Mouse (Mus musculus) thymus, adult 18-20 months (tissue): ENCODE data around the gene Mettl7a3.
A peak's percentile ranks its signal among the peaks of the same experiment; 100 is the strongest.
"Not testable (repeated sequence)": the region's sequence is repeated elsewhere in the genome, so short reads cannot be mapped to it uniquely, and the experiment has no call there.

Source experiments
- DNase-seq, 2 experiments: peaks; one replicate each; pipeline ENCODE4 v3.0.0; 2022; ENCODE audit warnings: mixed read lengths in 2 of 2

Mettl7a3 gene

DNA sequence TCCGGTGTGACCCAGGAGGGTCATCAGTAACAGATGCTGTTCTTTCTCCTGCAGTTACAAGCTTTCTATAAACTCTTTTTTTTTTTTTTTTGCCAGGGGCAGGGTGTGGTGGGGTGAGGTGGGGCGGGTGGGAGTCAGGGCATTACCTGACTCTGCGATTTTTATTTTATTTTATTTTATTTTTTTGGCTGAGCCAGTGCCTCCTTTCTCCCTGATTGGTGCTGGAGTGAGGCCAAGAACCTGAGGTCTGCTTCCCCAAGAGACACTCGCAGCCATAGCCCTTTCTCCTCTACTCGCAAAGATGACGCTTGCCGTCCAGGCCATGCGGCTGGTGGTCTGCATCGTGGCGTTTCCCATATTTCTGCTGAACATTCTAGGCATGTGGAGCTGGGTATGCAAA is at the start of gene Mettl7a3:
Mettl7a3 (plus strand) TSS at position 301 of the 400 bp plus-strand sequence.
- DNase-seq, result no peak

DNA sequence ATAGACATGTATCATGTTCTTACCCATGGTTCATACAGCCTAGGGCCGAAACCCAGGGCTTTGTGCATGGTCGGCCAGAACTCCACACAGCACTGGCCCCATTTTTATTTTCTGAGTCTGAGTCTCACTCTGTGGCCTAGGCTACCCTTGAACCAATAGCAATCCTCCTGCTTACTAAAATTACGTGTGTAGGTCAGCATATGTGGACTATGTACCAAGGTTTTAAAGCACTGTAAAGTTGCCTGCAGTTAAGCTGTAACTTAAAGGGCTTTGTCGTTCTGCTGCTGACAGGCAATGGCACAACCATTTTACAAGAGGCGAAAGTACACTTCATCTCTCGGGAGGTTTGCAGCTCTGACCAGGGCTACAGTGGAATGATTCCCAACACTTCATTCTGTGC is 45.7 kb upstream of the Mettl7a3 start:
- DNase-seq, result no peak

DNA sequence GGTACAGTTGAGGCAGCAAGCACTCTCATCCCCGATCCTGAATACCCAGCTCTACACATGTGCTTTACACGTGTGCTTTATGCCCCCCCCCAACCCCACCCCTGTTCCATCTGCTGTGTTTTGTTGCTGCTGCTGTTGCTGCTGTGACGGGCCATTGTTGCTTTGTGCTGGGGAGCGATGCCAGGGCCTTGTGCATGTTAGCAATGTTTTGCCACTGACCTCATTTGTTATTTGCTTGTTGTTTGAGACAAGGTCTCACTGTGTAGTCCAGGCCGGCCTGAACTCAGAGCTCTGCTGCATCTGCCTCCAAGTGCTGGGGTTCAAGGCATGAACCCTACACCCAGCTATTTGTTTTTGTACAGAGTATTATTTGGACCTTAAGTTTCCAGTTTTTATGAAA is 43.9 kb upstream of the Mettl7a3 start:
- DNase-seq, result no peak

DNA sequence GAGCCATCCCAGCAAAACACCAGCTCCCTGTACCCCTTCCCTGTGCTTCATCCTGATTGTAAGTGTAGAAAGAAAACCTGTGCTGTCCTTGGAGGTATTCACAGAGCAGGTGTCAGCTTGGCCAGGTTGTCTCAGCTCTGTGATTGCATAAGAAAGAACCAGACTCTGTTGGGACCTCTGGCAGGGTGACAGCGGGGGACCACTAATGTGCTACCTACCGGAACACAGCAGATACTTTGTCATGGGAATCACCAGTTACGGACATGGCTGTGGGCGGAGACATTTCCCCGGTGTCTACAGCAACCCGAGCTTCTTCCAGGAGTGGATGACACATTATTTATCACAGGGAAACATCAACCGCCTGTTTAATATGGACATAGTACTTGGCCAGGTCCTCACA is 42.4 kb upstream of the Mettl7a3 start:
- no peak for DNase-seq

DNA sequence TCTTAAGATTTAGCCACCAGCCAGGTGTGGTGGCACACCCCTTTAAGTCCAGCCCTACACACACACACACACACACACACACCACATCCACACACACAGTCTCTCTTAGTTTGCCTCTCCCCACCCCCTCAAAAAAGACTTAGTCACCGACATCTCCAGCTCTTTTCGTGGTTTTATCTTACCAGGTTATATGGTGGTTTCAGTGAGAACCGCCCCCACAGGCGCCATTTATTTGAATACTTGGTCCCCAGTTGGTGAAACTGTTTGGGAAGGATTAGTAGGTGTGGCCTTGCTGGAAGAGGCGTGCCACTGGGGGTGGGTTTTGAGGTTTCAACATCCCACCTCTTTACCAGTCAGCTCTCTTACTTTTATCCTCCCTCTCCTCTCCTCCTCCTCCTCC is 36.9 kb upstream of the Mettl7a3 start:
- no peak for DNase-seq

DNA sequence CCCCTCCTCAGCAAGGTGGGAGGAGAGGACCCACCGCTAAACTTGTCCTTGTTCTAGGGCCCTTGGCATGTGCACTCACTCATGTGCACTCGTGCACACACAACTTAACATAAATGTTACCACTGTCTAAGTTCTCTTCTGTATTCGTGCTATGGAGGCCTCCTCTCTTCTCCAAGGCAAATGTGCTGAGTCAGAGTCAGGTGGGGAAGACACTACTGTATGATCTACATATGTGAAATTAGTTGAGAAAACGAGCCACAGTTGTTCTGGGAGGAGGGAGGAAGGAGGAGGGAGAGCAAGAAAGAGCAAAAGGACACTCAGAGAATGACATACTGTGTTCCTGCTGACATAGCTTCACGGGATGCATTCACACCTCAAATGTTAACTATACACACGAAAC is 34.2 kb upstream of the Mettl7a3 start:
- no peak for DNase-seq

DNA sequence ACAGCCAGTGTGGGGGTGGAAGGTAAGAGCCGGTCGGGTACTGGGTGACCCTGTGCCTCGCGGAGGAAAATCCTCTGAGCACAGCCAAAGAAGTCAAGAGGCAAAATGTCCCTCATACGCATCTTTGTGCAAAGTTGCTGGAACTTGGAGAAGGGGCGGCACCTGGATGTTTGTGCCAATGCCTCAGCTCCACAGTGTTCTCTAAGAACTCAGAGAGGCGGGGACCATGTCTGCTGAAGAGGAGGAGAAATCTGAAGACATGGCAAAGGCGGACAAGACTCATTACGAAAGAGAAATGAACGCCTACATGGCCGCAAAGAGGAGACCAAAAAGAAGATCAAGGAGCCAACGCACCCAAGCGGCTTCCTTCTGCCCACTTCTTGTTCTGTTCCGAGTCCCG is 33.2 kb upstream of the Mettl7a3 start:
- DNase-seq, result no peak

DNA sequence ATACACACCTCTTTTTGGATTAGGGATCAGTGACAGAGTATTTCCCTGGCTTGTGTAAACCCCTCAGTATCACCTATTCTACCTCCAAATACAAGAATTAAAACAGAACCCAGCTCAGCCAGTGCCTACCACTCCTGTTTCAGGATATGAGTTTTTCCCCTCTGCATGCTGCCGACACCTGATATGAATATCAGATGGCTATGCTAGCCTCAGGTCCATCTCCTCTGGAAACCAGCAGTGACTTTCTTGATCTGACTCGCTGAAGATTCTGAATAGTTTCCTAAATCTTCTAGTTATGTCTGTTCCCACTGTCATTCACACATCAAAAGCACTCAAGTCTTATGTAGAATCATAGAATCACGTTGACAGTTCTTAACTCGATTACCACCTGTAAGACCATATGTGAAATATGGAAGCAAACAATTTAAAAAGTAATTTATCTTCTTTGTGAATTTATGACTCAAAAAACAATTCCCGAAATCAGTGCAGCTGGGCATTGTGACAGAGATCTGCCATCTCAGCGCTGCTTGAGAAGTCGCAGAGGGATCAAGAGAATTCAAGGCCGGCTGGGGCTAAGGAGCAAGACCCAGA is 31.2 kb upstream of the Mettl7a3 start:
- DNase-seq, result no peak

DNA sequence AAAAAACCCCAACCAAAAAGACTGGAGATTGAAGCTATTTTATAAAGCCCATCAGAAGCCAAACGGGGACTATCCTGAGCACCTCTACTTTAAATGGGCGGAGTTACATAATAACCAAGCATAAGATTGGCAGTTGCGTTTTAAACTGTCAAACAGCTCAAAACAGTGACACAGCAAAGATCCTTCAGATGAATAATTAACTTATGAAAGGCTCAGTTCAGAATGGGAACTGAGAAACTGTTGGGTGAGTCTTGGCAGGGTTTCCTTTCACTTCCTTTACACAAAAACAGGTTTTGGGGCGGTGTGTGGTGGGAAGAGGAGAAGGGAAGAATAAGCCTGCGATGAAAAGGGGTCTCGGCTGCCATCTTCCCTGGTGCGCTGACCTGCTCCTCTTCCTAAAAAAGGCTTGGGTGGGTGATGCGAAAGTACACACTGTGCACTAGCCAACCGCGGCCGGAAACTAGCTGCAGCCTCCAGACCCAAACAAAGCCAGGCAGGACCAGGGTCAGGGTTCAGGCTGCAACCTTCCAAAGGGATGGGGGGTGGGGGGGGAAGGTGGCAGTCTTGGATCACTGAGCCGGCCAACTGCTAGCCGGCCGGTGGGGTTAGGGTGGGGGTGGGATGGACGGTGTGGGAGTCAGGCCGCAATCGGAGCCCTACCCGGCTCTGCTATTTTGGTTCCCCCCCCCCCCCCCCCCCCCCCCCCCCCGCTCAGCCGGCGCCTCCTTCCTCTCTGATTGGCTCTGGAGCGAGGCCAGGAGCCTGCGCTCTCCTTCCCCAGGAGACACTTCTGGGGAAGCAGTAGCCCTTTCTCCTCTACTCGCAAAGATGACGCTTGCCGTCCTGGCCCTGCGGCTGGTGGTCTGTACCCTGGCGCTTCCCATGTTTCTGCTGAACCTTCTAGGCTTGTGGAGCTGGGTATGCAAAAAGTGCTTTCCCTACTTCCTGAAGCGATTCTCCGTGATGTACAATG is 30.4 kb upstream of the Mettl7a3 start, which contains the start of gene Mettl7a1:
Mettl7a1 (plus strand) TSS at position 122 of the 973 bp plus-strand sequence.
- peak; percentile 55 to 66 for DNase-seq

DNA sequence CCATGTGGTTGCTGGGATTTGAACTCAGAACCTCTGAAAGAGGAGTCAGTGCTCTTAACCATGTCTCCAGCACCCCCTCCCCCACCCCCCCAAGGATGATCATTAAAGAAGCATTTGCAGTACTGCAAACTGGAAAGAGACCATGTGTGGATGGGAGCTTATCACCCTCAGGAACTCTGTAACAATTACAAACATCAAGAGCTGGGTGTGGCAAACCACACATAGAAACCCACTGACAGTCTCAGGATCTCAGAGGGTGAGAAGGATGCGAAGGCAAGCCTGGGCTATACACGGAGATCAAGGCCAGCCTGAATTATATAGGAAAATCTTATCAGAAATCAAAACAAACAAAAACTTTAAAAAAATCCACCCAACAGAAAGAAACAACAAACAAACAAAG is 28.5 kb upstream of the Mettl7a3 start:
- no peak for DNase-seq

DNA sequence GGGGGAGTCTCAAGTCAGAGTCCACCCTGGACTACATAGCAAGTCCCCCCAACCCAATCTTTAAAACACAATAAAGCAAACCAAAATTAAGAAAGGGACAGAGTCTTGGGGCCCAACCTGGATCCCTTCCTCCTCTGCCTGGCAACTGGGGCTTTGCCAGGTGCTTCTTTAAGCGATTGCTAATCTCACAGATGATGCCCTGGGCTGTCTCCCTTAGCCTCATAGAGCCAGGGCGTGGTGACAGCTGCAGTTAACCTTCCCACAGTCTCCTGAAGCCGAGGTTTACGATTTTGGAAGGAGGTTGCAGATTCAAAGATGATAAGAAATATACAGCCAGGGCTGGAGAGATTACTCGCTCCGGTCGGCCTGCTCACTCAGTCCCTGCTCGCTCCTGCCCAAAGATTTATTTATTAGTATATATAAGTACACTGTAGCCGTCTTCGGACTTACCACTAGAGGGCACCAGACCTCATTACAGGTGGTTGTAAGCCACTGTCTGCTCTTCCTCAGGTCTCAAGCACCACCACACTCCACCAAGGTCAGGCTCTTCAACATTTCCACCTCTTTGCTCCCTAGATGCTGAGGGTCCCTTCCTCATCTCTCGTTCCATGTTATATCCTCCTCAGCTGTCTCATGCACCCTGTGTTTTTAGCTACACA is 27.2 kb upstream of the Mettl7a3 start:
- not testable (repeated sequence) for DNase-seq

DNA sequence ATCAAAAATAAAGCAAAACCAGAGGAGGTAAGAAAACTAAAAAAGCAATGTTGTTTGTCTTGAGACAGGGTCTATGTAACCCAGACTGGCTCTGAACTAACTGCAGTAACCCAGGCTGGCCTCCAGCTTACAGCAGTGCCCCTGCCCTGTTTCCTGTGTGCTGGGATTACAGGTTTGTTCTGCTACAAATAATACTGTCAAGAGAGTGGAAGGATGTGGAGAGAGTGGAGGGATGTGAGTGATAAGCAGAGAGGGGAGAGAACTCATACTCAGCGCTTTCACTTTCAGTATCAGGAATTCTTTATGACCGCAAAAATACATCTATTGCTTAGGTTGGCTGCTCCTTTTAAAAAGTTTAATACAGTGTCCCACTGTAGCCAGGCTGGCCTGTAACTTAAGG is 22.4 kb upstream of the Mettl7a3 start:
- no peak for DNase-seq

DNA sequence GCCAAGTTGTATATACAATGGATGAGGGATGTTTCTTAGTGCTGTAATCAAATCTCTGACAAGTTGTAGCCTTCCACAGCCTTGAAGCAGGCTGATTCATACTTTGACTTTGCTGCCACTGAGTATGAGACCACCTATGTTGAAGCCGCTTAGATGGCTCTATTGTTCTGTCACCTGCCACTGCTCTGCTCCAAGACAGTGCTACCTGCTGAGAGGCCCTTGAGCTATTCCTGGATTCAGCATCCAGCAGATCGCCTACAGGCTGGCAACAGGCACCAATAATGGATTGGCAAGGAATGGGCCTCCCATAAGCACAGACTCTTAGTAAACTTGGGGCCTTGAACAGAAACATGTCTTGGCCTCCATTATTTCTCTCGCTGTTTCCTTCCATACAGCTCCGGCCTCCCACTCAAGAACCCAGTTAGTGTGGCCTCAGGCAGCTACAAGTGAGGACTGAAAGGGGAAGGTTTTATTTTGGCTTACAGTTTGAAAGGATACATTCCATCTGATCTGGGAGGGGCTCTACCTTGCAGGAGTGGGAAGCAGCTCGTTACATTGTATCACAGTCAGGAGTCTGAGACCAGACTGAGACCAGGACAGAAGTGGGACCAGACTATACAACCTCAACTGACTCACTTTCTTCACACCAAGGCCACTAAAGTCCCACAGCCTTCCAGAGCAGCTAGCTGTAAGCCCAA is 20.1 kb upstream of the Mettl7a3 start:
- DNase-seq, result no peak

DNA sequence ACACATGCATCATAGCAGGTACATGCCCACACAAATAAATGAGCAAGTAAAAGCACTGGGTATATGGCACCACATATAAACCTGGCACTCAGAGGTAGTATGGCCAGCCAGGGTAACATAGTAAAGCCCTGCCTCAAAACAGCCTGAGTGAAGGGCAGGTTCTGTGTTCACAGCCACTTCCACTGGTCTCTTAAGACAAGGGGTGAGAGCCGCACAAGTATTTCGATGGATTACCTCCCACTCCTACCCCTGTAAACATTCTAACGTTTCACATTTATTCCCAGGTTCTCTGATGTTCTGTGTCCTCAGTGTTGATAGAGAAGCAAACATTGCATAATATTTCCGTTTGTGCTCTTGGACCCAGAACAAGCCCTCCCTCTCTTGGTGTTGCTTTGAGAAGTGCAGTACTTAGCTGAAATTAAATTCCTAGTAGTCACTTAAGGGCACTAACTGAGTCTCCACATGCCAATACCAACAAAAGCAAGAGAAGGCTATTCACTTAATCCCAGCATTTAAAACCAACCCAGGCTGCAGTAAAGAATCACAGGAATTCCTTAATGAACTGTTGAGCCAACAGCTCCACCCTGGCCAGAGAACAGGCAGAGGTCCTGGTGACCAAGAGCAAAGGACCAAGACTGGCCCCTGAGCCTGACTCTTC is 16.6 kb upstream of the Mettl7a3 start:
- DNase-seq, result not testable (repeated sequence)

DNA sequence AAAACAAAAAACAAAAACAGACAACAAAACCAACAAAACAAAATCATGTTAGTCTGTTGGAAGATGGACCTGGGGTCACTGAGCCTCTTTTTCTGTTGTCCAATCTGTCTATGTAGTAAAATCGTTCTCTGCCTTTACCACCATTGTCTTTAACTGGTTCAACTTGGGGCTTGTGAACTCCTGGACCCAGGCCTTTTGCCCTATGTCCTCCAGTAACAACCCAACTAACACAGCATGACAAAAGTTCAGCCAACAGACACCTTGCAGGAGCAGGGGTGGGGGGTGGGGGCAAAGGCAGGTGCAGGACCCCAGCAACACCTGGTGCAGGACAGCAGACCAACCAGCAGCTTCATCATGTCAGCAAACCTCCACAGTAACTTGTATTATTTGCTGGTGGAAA is 14.8 kb upstream of the Mettl7a3 start:
- no peak for DNase-seq

DNA sequence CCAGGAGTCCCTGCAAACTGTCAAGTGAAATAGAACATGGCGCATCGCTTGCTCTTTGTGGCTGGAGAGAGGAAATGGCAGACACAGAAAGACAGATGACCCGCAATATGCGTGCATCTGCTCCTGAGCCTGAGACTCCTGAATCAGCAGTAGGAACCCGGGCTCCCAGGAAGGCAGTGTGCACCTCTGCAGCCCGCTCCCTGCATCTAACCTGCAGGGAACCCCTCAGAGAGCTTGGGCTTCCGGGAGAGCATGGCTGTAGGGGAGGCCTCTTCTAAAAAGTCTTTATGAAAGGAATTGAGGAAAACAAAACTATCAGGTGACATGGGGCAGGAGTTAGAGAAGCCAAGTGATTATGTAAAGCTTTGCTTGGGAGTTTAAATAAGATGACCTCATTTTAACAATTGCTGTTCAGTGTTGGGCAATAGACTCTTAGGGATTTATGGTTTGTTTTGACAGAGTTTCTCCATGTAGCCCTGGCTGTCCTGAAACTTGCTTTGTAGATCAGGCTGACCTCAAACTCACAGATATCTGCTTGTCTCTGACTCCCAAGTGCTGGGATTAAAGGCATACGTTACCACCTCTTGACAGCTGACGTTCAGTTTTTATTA is 14.3 kb upstream of the Mettl7a3 start:
- no peak for DNase-seq

DNA sequence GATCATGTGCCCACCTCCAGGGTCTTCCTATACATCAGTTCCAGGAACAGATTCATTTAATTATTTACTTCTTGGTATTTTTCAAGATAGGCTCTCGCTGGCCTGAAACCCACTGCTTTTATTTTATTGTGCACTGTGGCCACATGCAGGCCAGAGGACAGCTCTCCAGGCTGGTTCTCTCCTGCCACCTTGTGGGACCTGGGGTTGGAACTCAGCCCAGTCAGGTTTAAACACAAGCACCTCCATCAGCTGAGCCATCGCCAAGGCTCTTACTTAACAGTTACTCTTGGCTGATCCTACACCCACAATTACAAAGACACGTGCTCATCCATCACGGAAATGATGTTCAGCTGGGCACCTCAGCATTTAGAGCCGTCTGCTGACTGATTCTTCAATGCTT is 13.6 kb upstream of the Mettl7a3 start:
- no peak for DNase-seq

DNA sequence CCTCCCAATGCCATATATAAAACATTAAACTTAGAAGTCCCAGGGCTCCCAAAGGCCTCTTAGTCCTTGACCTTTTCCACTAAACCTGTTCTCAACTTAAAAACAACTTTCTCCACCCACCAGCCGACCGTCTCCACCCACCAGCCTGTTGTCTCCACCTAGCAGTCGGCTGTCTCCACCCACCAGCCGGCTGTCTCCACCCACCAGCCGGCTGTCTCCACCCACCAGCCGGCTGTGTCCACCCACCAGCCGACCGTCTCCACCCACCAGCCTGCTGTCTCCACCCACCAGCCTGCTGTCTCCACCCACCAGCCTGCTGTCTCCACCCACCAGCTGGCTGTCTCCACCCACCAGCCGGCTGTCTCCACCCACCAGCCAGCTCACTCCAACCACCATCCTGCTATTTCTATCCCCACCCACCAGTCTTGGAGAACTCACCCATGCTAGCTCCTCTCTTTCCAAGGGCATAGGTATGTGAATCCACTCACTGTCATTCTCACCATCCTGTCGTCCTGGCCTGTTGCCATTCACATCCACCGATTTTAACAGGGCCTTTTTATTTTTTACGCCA is 10.6 kb upstream of the Mettl7a3 start:
- DNase-seq, result no peak

DNA sequence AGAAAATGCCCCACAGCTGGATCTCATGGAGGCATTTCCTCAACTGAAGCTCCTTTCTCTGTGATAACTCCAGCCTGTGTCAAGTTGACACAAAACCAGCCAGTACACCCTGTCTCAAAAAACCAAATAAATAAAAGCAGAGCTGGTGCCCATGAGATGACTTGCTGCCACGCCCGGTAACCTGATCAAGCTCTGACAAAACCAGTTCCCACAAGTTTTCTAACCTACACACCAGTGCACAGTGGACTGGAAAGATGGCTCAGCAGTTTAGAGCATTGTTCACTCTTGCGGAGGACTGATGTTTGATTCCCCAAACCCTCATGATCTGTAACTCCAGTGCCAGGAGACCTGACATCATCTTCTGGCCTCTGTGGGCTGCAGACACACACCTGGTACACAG is 9.5 kb upstream of the Mettl7a3 start:
- no peak for DNase-seq

DNA sequence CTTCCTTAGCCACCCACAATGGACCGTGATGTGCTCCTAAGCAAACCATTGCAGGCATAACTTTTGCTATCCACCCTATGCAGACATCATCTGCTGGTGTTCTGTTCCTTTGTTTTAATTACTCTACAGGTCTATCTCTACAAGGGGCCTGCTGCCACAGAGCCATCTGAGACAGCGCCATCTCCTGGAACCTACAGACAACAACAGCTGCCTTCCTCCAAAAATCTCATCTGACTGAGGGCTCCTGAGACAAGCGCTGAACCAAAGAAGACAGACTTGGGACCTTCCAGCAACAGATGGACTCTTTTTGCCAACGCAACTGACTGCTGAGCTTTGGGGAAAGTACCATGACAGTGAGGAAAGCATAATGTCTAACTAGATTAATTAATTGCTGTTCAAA is 6.6 kb upstream of the Mettl7a3 start:
- not testable (repeated sequence) for DNase-seq

DNA sequence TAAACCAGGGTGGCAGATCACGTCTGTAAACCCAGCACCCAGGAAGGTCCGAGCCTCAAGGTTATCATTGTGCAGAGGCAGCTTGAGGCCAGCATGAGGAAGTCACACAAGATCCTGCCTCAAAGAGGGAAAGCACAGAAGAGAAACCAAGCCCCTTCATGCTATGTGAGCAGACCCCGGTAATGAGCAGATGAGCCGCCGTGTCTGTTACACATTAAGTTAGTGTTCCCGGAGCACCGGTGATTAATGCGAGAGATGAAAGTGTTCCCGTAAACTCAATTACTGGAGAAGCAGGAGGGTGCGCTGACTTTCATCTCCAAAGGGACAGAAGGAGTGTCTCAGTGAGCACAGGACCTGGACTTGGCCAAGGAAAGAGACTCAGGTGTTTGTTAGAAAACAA is 5.4 kb upstream of the Mettl7a3 start:
- not testable (repeated sequence) for DNase-seq

DNA sequence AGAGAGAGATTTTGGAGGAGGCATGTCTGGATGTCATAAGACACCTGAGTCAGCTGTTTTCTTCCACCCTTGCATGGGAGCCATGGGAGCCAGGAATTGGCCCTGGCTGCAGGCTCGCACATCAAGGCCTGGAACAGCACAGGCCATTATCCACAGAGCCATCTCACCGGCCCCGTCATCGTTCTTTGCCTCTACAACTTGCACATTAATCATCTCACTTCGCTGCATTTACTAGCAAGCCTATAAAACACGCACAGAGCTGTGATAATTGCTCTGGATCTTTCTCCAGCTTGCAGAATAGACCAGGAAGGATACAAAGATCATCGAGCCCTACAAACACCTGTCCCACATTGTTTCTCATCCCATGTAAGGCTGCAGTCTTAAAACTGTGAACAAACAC is 4.0 kb upstream of the Mettl7a3 start:
- DNase-seq, result no peak
